Mouse (Mus musculus) kidney, postnatal 25 days (tissue): Measurements from ENCODE around the gene Olfm2.

ENCODE experiments used
- DNase-seq, 2 experiments: peaks; one replicate each; pipeline ENCODE4 v3.0.0; 2021; ENCODE audit warnings: mixed read lengths in 2 of 2

Olfm2 gene

GRCm38 (mm10) chr9:20745129-20745966 lies 801 bp downstream of the Olfm2 start:
- no peak for DNase-seq

GRCm38 (mm10) chr9:20743946-20744738 lies 2.0 kb downstream of the Olfm2 start:
- DNase-seq = no peak

- peak; percentile 87 for DNase-seq
These were observed 5.7 kb downstream of the Olfm2 start for GRCm38 (mm10) chr9:20740407-20740806.

- peak in 1 of 2 experiments; percentile 27 for DNase-seq
These were observed 7.7 kb downstream of the Olfm2 start for GRCm38 (mm10) chr9:20738251-20738999.

- DNase-seq = no peak
These were observed 8.9 kb downstream of the Olfm2 start for GRCm38 (mm10) chr9:20737227-20737626.

- no peak for DNase-seq
These were observed 11.5 kb downstream of the Olfm2 start for GRCm38 (mm10) chr9:20734692-20735091.

- DNase-seq = no peak
These were observed 14.4 kb downstream of the Olfm2 start for GRCm38 (mm10) chr9:20731797-20732196.

- no peak for DNase-seq
These were observed 16.7 kb downstream of the Olfm2 start for GRCm38 (mm10) chr9:20729451-20729850.

- peak; percentile 40 to 62 for DNase-seq
These were observed 18.5 kb downstream of the Olfm2 start for GRCm38 (mm10) chr9:20727601-20728113.

GRCm38 (mm10) chr9:20726859-20727600 lies 19.1 kb downstream of the Olfm2 start:
- peak in 1 of 2 experiments; percentile 43 for DNase-seq

- DNase-seq = no peak
These were observed 19.9 kb downstream of the Olfm2 start for GRCm38 (mm10) chr9:20726134-20726858.

- peak in 1 of 2 experiments; percentile 25 for DNase-seq
These were observed 24.6 kb downstream of the Olfm2 start for GRCm38 (mm10) chr9:20721582-20721981.

- DNase-seq = no peak
These were observed 30.8 kb downstream of the Olfm2 start for GRCm38 (mm10) chr9:20715332-20715731.

GRCm38 (mm10) chr9:20713478-20713987 lies 32.6 kb downstream of the Olfm2 start:
- no peak for DNase-seq

- no peak for DNase-seq
These were observed 33.1 kb downstream of the Olfm2 start for GRCm38 (mm10) chr9:20712934-20713477.

- no peak for DNase-seq
These were observed 35.7 kb downstream of the Olfm2 start for GRCm38 (mm10) chr9:20710471-20710870.

- DNase-seq = no peak
These were observed 40.2 kb downstream of the Olfm2 start for GRCm38 (mm10) chr9:20705981-20706380.

GRCm38 (mm10) chr9:20705420-20705819 lies 40.7 kb downstream of the Olfm2 start:
- no peak for DNase-seq

- no peak for DNase-seq
These were observed 42.2 kb downstream of the Olfm2 start for GRCm38 (mm10) chr9:20703832-20704380.

GRCm38 (mm10) chr9:20697466-20697865 lies 48.7 kb downstream of the Olfm2 start:
- DNase-seq = no peak
